In genomic region chr7:98721172-98721571, GRCm38 (mm10) we compare ENCODE assay signal across 23 mouse cellular contexts. TPM values are rescaled to one million over a fixed set of nuclear protein-coding genes. Genes with fewer than 3 reads are reported as not detected.
DNase-seq lines count a peak whose midpoint lies in the region; ATAC-seq and TF ChIP-seq lines count a peak whose summit lies in the region.
"Had no signal": no experiment of that assay in that cellular context is flagged by ENCODE, and none has a peak within 500 bp of the region (broad histone marks: within the 10 kb centered on the region; RNA-seq: fewer than 3 reads in every experiment).

No protein-coding gene starts in this region.

- TF ChIP-seq CTCF in layer of hippocampus, adult 2 months (conservative IDR thresholded peaks at IDR 0.05), result no peak

- no peaks in the 10 kb centered on the region for H3K9me3 ChIP-seq in limb, embryonic 15.5 days
- H3K9me3 ChIP-seq: embryonic facial prominence, embryonic 12.5 days; forebrain, embryonic 13.5 days; heart, embryonic 10.5 days; midbrain, embryonic 10.5 days; neural tube, embryonic 15.5 days had no signal

- 16% methylated on average over 5 of the region's 5 CpGs for WGBS in limb, embryonic 15.5 days

- H3K4me1 ChIP-seq in limb, embryonic 15.5 days, result peaks cover 31% of the 10 kb centered on the region

- DNase-seq in embryo, embryonic 10.5 days (ENCODE audit: low spot score), result peak; percentile 50
- DNase-seq in embryo, embryonic 9.5 days (ENCODE audit: extremely low spot score), result no peak
- no peak for DNase-seq in layer of hippocampus, adult 2 months (ENCODE audit: low spot score in 2 of 2)
- DNase-seq in layer of hippocampus, postnatal 10 days (ENCODE audit: low spot score in 2 of 2), result no peak
- peak; percentile 93 for DNase-seq in hindlimb bud, embryonic 11.5 days (ENCODE audit: extremely low spot score, low read depth, low spot score)
- no peak for DNase-seq in spleen, postnatal 36 days (ENCODE audit: low spot score in 2 of 2)
- no peak for DNase-seq in ovary, postnatal 14 days (ENCODE audit: low spot score)
- DNase-seq: adrenal gland, postnatal 10 days; cerebellum, adult 2 months; cerebellum, postnatal 25 days; gastrocnemius, postnatal 10 days; kidney, postnatal 36 days; layer of hippocampus, adult 9-11 months; lung, postnatal 10 days; thymus, adult 18-20 months had no signal

- ATAC-seq in limb, embryonic 15.5 days (ENCODE audit: insufficient number of reproducible peaks, low FRiP score, low TSS enrichment, low read depth), result no peak
- ATAC-seq: forebrain, embryonic 13.5 days; hindbrain, embryonic 16.5 days; intestine, postnatal 0 days had no signal

- H3K9ac ChIP-seq in limb, embryonic 15.5 days, result no peak overlapping the region
- H3K9ac ChIP-seq: embryonic facial prominence, embryonic 12.5 days; forebrain, embryonic 13.5 days; neural tube, embryonic 15.5 days had no signal

- peaks cover 12% of the 10 kb centered on the region for H3K36me3 ChIP-seq in limb, embryonic 15.5 days

- no peak overlapping the region for H3K4me3 ChIP-seq in layer of hippocampus, adult 2 months
- H3K4me3 ChIP-seq in limb, embryonic 15.5 days, result no peak overlapping the region
- H3K4me3 ChIP-seq: embryonic facial prominence, embryonic 12.5 days; forebrain, embryonic 13.5 days; heart, embryonic 10.5 days; midbrain, embryonic 10.5 days; neural tube, embryonic 15.5 days had no signal

- H3K27ac ChIP-seq in layer of hippocampus, adult 2 months, result peak overlapping the region; percentile 72
- H3K27ac ChIP-seq in limb, embryonic 15.5 days, result peak overlapping the region; percentile 44; the same call in 1 of the 2 replicates
- H3K27ac ChIP-seq: embryonic facial prominence, embryonic 12.5 days; forebrain, embryonic 13.5 days; heart, embryonic 10.5 days; midbrain, embryonic 10.5 days; neural tube, embryonic 15.5 days had no signal

- H3K4me2 ChIP-seq in limb, embryonic 15.5 days, result 0 out of 2 replicates have a peak overlapping the region, but pooled peaks have one; percentile 20
- H3K4me2 ChIP-seq: embryonic facial prominence, embryonic 12.5 days; forebrain, embryonic 13.5 days; neural tube, embryonic 15.5 days had no signal

- 0 out of 2 replicates have a peak, but pooled peaks cover 10% of the 10 kb centered on the region for H3K27me3 ChIP-seq in limb, embryonic 15.5 days
- H3K27me3 ChIP-seq: forebrain, embryonic 13.5 days; neural tube, embryonic 15.5 days had no signal

RNA-seq across cellular contexts. Expression of gene Thap12, which starts 18.3 kb away (rescaled TPM):
- total RNA-seq in layer of hippocampus, adult 2 months (2021), result 10 to 100 TPM; 73.2 to 79.5 TPM
- 10 to 100 TPM; 78.8 to 81.9 TPM for total RNA-seq in layer of hippocampus, postnatal 10 days (2021)
- 49.9 and 57.0 TPM in 2 replicates for polyA plus RNA-seq in limb, embryonic 15.5 days (2015; fragmentation: Nextera tagmentation; extraction: Ambion mirVana)

Comparison
In these comparisons a context has a peak if more than half of its experiments do, and no peak if none do; other contexts are left out.
1. DNase-seq: peak in embryo, embryonic 10.5 days (single experiment) and hindlimb bud, embryonic 11.5 days (single experiment); none in embryo, embryonic 9.5 days (single experiment), layer of hippocampus, adult 2 months (0 of 2), layer of hippocampus, postnatal 10 days (0 of 2), spleen, postnatal 36 days (0 of 2) and ovary, postnatal 14 days (single experiment).